Mouse (Mus musculus) midbrain, postnatal 0 days (tissue): ENCODE measurements around the gene Thrap3. TPM values are rescaled to one million over a fixed set of nuclear protein-coding genes. Genes with fewer than 3 reads are reported as not detected.

Experiments
- ATAC-seq: fragments of 200-750 bp; cut with Nextera tagmentation; 2 replicates; pipeline ENCODE4 v1.8.0; 2017; ENCODE audit warnings: moderate number of reproducible peaks, mild to moderate bottlenecking, moderate TSS enrichment, moderate library complexity; ENCODE audit not compliant: low FRiP score
- DNase-seq: peaks from one replicate; pipeline ENCODE4 v3.0.0-alpha.2; 2015; ENCODE audit warnings: low spot score
- H3K27ac ChIP-seq: fragments of 300-500 bp; sonication (generic); 2 replicates; pipeline ENCODE4 v1.5.1; 2014; ENCODE audit warnings: low read depth, mild to moderate bottlenecking, low read length, mixed read lengths
- H3K27me3 ChIP-seq: fragments of 300-500 bp; sonication (generic); 2 replicates; pipeline ENCODE4 v1.6.1; 2014; ENCODE audit warnings: low read length, control low read depth, mixed read lengths; ENCODE audit not compliant: insufficient read depth
- H3K36me3 ChIP-seq: fragments of 300-500 bp; sonication (generic); 2 replicates; pipeline ENCODE4 v1.6.1; 2014; ENCODE audit warnings: low read length, control low read depth, mixed read lengths; ENCODE audit not compliant: insufficient read depth
- H3K4me1 ChIP-seq: fragments of 300-500 bp; sonication (generic); 2 replicates; pipeline ENCODE4 v1.6.1; 2014; ENCODE audit warnings: mild to moderate bottlenecking, control low read depth, antibody characterized with exemption, low read length, mixed read lengths; ENCODE audit not compliant: insufficient read depth
- H3K4me2 ChIP-seq: fragments of 300-500 bp; sonication (generic); 2 replicates; pipeline ENCODE4 v1.6.1; 2014; ENCODE audit warnings: low read depth, mild to moderate bottlenecking, low read length, mixed read lengths; ENCODE audit not compliant: poor library complexity, severe bottlenecking
- H3K4me3 ChIP-seq: fragments of 300-500 bp; sonication (generic); 2 replicates; pipeline ENCODE4 v1.5.1; 2014; ENCODE audit warnings: low read depth, mild to moderate bottlenecking, low read length, moderate library complexity
- H3K9ac ChIP-seq: fragments of 300-500 bp; sonication (generic); replicated peaks from 2 replicates; pipeline ENCODE4 v1.6.1; 2014; ENCODE audit warnings: mild to moderate bottlenecking, low read length, moderate library complexity, mixed read lengths; ENCODE audit not compliant: poor library complexity, severe bottlenecking
- H3K9me3 ChIP-seq: fragments of 300-500 bp; sonication (generic); 2 replicates; pipeline ENCODE4 v1.6.1; 2016; ENCODE audit warnings: low read length, control low read depth
- CTCF ChIP-seq: IDR thresholded peaks from 2 replicates; pipeline ENCODE4 v1.5.1; 2016; ENCODE audit warnings: antibody characterized with exemption, mild to moderate bottlenecking
- WGBS: fragments of 180-500 bp; shearing (Covaris S2); extraction: QIAGEN DNeasy Blood & Tissue Kit; methylation state at CpG from one replicate; pipeline ENCODE4 v1.1.7; 2014; 5-methylcytosine and 5-hydroxymethylcytosine counted together
- polyA plus RNA-seq: library from polyadenylated mRNA; unstranded; fragments of >200 nt; fragmentation: Nextera tagmentation; extraction: Ambion mirVana; gene quantifications from 2 replicates; pipeline ENCODE4 v1.2.1, GENCODE M21; 2015
- total RNA-seq: library from RNA; depleted of rRNA; stranded (reverse); fragments of >200 nt; gene quantifications from 2 replicates; pipeline ENCODE4 v1.2.3, GENCODE M21; 2014

The Thrap3 gene
- total and polyA plus RNA-seq, 2 experiments from 2014 or later: 94.8 to 162 TPM

- H3K9me3 ChIP-seq: no peaks in the 10 kb centered on the region
- H3K4me3 ChIP-seq: no peak overlapping the region
- no peak overlapping the region for H3K9ac ChIP-seq
- DNase-seq (peak; percentile 93), ATAC-seq (0 out of 2 replicates have a peak, but pooled peaks have one; percentile 44)
- H3K36me3 ChIP-seq: peaks cover 58% of the 10 kb centered on the region
- H3K4me2 ChIP-seq: no peak overlapping the region
- no peaks in the 10 kb centered on the region for H3K27me3 ChIP-seq
- H3K27ac ChIP-seq: 0 out of 2 replicates have a peak overlapping the region, but pooled peaks have one; percentile 43
- WGBS: 60% methylated on average over 10 of the region's 10 CpGs
- TF ChIP-seq CTCF: no peak
- no peaks in the 10 kb centered on the region; the same call in 1 of the 2 replicates for H3K4me1 ChIP-seq
Measured at GRCm38 (mm10) chr4:126131290-126132121, 71.1 kb downstream of the Thrap3 start.

GRCm38 (mm10) chr4:126130502-126130901 is 72.1 kb downstream of the Thrap3 start:
- H3K4me2 ChIP-seq: no peak overlapping the region
- H3K4me1 ChIP-seq: no peaks in the 10 kb centered on the region; the same call in 1 of the 2 replicates
- H3K27ac ChIP-seq: 0 out of 2 replicates have a peak overlapping the region, but pooled peaks have one; percentile 6
- H3K27me3 ChIP-seq: no peaks in the 10 kb centered on the region
- H3K9me3 ChIP-seq: no peaks in the 10 kb centered on the region
- H3K9ac ChIP-seq: no peak overlapping the region
- H3K4me3 ChIP-seq: no peak overlapping the region
- no peak for ATAC-seq
- 84% methylated on average over 11 of the region's 11 CpGs for WGBS
- H3K36me3 ChIP-seq: peaks cover 58% of the 10 kb centered on the region
- no peak for DNase-seq
- TF ChIP-seq CTCF: no peak

GRCm38 (mm10) chr4:126123309-126124040 is 79.1 kb downstream of the Thrap3 start:
- no peaks in the 10 kb centered on the region for H3K27me3 ChIP-seq
- DNase-seq: no peak
- no peak for TF ChIP-seq CTCF
- peaks cover under 1% of the 10 kb centered on the region; the same call in 1 of the 2 replicates for H3K4me1 ChIP-seq
- 79% methylated on average over 10 of the region's 10 CpGs for WGBS
- no peak overlapping the region for H3K9ac ChIP-seq
- H3K4me2 ChIP-seq: no peak overlapping the region
- no peak for ATAC-seq
- H3K9me3 ChIP-seq: no peaks in the 10 kb centered on the region
- no peak overlapping the region for H3K27ac ChIP-seq
- peaks cover 19% of the 10 kb centered on the region for H3K36me3 ChIP-seq
- no peak overlapping the region for H3K4me3 ChIP-seq

- DNase-seq (no peak), ATAC-seq (no peak)
- Histone ChIP-seq H3K27me3 (no peaks in the 10 kb centered on the region), H3K4me2 (no peak overlapping the region), H3K36me3 (peaks cover 9% of the 10 kb centered on the region), H3K4me3 (no peak overlapping the region), H3K9me3 (no peaks in the 10 kb centered on the region), H3K27ac (no peak overlapping the region), H3K4me1 (peaks cover 4% of the 10 kb centered on the region; the same call in 1 of the 2 replicates), H3K9ac (no peak overlapping the region)
- TF ChIP-seq CTCF: no peak
- WGBS: 94% methylated on average over 2 of the region's 2 CpGs
Measured at GRCm38 (mm10) chr4:126120506-126120905, 82.1 kb downstream of the Thrap3 start.

GRCm38 (mm10) chr4:126120052-126120451 is 82.5 kb downstream of the Thrap3 start:
- Histone ChIP-seq H3K9me3 (no peaks in the 10 kb centered on the region), H3K27ac (no peak overlapping the region), H3K4me1 (peaks cover 4% of the 10 kb centered on the region; the same call in 1 of the 2 replicates), H3K36me3 (peaks cover 5% of the 10 kb centered on the region), H3K4me2 (no peak overlapping the region), H3K9ac (no peak overlapping the region), H3K27me3 (no peaks in the 10 kb centered on the region), H3K4me3 (no peak overlapping the region)
- DNase-seq (no peak), ATAC-seq (no peak)
- 92% methylated on average over 5 of the region's 5 CpGs for WGBS
- TF ChIP-seq CTCF: no peak
